Mouse (Mus musculus) stomach, postnatal 0 days (tissue): Measurements from ENCODE around the gene Tcte2.

Experiments used
- CTCF ChIP-seq: IDR thresholded peaks from 2 replicates; pipeline ENCODE4 v1.5.1; 2016; ENCODE audit warnings: antibody characterized with exemption, low read depth, mild to moderate bottlenecking, moderate library complexity
- EP300 ChIP-seq: optimal IDR thresholded peaks from 2 replicates; pipeline ENCODE3; 2016; ENCODE audit warnings: antibody characterized with exemption

DNA sequence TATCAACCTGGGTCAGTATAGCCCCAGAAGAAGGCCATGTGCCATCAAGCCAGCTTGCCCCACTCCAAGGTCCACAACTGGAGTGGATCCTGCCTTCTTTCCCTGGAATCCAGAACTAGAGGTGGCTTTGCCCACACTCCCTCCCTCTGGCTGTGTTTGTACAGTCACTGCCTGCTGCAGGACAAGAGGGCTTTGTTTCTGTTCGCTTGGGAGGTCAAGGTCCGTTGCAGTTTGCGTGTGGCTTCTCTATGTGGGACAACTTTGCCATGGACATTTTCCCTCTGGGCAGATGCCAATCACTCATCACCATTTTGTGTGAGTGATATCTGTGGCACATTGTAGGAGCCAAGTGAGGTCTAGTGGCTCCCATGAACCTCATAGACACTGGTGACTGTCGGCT lies 89.9 kb downstream of the Tcte2 start:
- TF ChIP-seq CTCF = peak; percentile 25; the same call in 1 of the 2 replicates
- TF ChIP-seq EP300 = no peak
